Mouse (Mus musculus): ENCODE data around the gene Pik3cb. TPM values are rescaled to one million over a fixed set of nuclear protein-coding genes. Genes with fewer than 3 reads are reported as not detected.

Pik3cb gene
- total RNA-seq, 2 experiments from 2014 or later: 23.3 to 23.9 TPM

DNA sequence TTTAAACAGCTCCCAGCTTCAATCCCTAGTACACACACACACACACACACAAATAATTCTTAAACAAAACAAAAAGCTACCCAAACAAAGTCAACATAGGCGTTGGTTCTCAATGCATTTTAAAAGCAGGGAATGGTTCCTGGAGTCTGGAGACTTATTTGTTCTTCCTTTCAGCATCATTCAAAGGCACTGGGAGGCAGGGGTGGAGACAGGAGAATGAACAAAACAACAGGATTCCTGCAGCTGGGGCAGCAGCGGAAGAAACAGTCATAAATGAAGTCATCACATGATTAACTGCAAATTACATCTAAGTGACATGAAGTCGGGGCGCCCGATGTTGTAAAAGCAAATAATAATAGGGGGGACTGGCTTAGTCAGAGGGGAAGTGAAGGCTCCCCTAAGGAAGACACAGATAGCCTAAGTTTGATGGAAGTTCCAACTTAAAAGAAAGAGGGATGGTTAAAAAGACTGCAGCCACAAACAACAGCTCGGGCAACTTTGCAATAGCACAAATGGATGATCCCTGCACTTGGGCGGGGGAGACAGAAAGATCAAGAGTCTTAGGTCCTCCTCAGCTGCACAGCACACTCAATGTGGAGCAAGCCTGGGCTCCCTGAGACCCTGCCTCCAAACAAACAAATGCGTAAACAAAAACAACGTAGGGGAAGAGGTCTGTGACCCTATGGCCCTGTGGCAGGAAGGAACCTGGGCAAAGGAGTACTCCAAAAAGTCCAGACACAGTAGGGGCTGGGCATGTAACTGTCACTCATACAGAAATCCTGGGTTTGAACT is 12.5 kb upstream of the Pik3cb start:
- DNase-seq (ENCODE audit: low spot score in 2 of 2): no peak
- intact Hi-C loops (cut with DNase I): no loop called here

DNA sequence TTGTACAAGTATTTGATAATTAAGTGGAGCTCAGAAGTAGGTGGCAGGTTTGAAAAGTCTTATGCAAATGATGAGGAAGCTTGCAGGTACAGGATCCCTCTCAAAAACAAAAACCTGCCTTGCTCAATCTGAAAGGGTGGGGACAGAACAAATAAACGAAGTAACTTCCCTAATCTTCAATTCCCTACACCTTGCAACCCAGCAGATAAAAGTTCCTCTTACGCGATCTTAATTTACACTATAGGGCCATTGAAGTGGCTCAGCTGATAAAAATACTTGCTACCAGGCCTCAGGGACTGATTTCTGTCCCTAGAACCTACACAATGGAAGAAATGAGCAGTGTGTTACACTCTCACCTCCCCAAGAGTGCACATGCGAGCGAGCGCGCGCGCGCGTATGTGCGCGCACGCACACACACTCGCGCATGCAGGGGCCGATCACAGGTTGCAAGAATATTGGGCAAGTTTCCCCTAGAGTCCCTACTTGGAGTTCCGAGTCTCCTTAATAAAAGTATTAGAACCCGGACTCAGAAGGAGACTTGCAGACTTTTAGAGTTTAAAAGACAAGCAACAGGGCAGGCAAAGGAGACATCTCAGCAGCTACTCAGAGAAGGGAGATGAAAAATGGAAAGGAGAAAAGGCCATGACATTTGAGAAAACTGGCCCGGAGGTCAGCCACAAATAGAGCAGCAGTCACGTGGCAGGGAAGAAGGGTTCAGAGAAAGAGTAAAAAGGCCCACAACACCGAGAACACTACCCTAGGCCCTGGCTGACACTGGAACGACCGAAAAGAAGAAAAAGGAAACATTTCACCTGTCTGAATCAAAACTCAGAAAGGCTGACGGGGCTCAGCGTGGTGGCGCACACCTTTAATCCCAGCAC is 6.7 kb upstream of the Pik3cb start:
- DNase-seq (ENCODE audit: low spot score in 2 of 2): no peak
- intact Hi-C loops (cut with DNase I): no loop called here

DNA sequence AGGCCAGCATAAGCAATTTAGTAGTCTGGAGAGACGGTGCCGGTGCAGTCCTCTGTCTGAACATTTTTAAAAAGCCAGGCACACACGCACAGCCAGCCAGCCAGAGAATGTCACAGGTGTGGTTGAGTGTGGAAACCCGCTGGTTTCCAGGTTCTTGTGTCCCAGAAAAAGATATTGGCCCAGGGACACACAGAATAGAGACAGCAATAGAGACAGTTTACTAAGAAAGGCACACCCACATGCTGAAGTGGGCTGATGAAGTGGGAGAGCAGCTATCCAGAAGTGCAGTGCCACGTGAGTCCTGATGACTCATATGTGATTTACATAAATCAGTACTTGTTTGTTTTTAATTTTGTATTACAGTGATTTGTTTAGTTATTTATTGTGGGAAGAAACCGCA is 5.3 kb upstream of the Pik3cb start:
- intact Hi-C loops (cut with DNase I): no loop called here
- DNase-seq (ENCODE audit: low spot score in 2 of 2): peak in 1 of 2 experiments; percentile 11

DNA sequence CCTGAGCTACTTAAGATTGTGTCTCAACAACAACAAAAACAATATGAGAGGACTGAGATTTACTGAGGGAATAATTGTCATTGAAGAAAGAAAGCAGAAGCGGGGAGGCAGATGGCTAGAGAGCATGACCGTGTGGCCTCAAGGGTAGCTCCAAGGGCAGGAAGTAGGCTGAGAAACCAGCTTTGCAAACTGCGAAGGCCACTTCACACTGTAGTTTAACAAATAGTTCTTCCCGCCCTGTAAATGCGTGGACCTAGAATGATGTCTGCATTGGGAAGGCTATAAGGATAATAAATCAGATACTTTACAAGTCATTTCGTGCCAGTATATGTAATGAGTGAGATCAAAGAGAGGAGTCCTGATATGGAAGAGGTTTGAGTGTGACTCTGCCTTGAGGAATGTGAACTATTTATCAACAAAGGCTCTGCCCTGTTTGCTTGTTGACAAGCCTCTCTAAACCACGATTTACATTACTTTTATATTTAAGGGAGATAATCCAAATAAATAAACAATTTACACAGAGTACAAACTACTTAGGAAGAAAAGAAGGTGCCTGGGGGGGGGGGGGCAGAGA is 4.1 kb upstream of the Pik3cb start:
- intact Hi-C loops (cut with DNase I): loop anchor here (5.0 kb wide), 1 partner anchor 77 kb away; no protein-coding TSS in a partner anchor
- no peak for DNase-seq (ENCODE audit: low spot score in 2 of 2)

DNA sequence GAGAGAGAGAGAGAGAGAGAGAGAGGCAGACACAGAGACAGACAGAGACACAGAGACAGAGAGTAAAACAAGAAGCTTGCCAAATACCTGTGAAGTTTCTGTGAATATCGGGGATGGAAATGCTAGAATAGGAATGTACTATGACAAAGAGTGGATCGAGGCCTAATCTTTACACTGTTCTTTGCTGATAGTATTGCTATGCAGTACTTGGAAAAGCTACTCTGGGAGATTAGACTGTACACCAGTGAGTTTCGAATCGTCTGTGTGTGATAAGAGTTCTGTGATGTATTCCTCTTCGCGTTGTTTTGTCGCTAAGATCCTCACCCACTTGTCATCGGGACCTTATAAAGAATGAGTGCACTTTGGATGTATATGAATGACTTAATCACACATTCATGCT is 1.2 kb upstream of the Pik3cb start:
- DNase-seq (ENCODE audit: low spot score in 2 of 2): no peak
- intact Hi-C loops (cut with DNase I): loop anchor here (5.0 kb wide), 1 partner anchor 74 kb away; no protein-coding TSS in a partner anchor

DNA sequence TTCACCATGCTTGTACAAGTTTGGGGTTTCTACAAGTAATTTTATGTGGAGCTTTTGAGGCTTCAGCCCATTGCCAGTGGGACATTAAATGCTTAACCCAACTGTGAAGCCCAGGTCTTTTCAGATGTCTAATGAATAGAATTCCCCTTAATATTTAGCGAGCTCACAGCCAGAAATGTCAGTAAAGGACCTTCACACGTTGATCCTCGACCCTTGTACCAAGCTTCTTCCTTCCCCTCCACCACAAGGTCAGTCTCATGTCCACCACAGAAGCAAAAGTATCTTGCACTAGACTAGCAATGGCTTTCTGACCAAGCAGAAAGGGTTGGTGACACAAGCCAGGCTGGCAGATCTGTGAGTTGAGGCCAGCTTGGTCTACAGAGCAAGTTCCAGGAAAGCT is 750 bp upstream of the Pik3cb start:
- no peak for DNase-seq (ENCODE audit: low spot score in 2 of 2)
- intact Hi-C loops (cut with DNase I): loop anchor here (5.0 kb wide), 1 partner anchor 74 kb away; no protein-coding TSS in a partner anchor

DNA sequence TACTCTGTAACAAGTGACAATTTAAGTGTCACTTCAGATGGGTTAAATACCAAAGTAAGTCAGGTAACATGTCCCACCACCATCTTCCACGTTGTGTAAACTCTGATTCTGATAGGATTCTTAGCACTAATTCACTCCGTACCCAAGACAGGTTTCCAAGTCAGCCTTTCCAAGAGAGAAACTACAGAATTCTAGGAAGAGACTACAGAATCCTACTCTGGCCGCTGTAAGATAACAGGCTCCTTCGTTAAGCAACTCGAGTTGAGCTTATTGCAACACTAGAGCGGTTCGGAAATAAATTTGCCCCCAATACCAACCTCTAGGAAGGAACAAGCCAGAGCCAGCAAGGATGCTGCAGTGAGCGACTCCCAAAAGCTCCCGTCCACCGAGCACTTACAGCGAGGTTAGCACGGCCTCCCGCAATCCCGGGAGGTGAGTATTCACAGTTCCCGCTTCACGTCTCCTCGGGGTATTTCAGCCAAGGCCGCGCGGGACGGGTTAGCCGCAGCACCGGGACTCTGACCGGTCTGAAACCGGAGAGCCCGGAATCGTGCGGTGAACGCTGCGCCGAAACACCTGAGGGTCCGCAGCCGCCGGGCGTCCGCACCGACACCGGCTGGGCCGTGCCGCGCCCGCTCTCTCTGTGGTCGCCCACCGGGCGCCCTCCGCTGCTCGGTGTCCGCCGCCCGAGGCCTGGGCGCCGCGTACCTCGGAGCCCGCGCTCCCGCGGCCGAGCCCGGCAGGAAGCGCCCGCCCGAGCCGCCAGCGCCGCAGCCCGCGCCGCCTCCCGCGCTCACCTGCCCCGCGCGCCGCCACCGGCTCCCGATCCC is 1.0 kb downstream of the Pik3cb start:
- intact Hi-C loops (cut with DNase I): loop anchor here (1.0 to 5.0 kb wide), 2 partner anchors 72 to 104 kb away; partner anchors contain the start of gene Cep70
- peak in 1 of 2 experiments; percentile 56 for DNase-seq (ENCODE audit: low spot score in 2 of 2)

DNA sequence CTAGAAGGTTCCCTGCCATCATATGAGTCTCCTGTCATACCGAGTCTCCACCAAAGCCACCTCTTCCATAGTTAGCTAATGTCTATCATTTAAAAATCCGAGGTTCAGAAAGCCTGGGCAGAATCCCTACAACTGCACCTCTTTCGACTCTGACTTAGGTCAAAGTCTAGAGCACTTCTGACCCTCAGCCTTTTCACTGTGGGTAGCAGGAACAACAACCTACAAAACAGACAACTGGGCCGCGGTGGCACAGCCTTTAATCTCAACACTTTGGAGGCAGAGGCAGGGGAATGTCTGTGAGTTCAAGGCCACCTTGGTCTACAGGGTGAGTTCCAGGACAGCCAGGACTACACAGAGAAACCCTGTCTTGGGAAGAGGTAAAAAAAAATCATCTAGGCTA is 3.1 kb downstream of the Pik3cb start:
- intact Hi-C loops (cut with DNase I): no loop called here
- DNase-seq (ENCODE audit: low spot score in 2 of 2): no peak

DNA sequence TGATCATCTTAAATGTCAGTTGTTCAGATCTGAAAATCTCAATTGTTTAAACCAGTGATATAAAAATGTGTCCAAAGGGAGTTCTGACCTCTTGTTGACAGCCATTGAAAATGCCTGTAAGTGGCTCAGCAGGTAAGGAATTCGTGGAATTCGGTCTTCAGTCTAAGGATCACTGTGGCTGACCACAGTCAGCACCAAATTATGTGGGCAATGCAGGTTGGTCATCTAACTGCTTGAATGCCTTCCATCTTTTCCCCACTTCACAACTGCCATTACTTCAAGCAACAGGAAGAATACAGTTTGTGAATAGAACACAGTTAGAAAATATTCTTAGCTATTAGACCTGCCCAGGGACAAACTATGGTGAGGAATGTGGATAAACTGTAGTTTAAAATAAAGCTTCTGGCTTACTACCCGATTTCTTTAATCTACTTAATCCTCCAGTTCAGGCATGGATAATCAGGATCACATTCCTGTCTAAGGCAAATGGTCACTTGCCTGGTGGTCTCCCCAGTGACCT is 8.4 kb downstream of the Pik3cb start:
- intact Hi-C loops (cut with DNase I): no loop called here
- no peak for DNase-seq (ENCODE audit: low spot score in 2 of 2)

DNA sequence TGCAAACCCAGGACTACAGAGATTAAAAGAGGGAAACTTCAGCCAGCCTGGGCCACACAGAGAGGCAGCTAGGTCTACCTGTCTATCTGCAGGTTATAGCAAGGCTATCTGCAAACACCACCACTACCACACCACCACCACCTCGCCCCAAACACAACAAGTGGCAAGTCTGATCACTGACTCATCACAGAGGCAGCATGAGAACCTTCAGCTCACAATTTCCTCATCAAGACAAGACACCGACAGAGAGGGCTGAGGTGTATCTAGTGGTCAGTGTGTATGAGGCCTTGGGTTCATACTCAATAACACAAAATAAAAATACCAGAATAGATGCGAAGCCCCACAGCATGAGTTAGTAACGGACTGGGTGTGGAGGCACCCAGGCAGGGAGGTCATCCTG is 9.3 kb downstream of the Pik3cb start:
- intact Hi-C loops (cut with DNase I): no loop called here

DNA sequence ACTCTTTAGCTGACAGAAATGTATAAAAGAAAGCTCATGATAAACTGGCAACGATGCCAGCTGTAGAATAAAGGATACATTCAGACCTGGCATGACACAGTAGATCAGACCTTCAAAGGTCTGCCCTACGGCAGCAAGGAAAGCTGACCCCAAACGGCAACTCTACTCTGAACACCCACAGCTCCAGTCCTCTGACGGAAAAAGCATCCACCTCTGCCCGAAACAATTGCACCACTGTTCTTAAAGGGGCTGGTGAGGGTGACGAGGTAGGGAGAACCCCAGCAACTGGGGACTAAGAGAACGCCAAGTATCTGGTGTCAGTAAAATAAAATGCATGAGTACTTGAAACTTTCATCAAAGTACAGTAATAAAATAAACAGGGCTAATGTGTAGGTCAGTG is 12.8 kb downstream of the Pik3cb start:
- intact Hi-C loops (cut with DNase I): no loop called here
- no peak for DNase-seq (ENCODE audit: low spot score in 2 of 2)

More for the DNA sequence above, 9.3 kb downstream of the Pik3cb start:
- DNase-seq (ENCODE audit: low spot score in 2 of 2): no peak

DNA sequence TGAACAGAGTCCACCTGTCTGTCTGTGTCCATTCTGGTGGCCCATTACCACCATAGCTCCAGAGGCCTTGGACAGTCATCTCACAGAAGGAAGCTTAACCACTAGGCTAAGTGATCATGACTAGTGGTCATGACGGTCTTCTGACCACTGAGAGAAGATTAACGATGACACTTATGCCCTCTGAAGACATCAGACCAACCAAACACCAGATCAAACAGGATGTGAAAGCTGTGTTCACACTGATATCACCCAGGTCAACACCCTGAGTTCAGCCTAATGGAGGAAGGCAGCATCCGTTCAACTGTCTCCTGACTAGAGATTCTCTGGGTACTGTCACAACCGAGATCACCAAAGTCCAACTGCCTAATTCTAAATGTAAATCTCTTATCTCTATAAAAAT is 17.7 kb downstream of the Pik3cb start:
- intact Hi-C loops (cut with DNase I): no loop called here
- no peak for DNase-seq (ENCODE audit: low spot score in 2 of 2)

DNA sequence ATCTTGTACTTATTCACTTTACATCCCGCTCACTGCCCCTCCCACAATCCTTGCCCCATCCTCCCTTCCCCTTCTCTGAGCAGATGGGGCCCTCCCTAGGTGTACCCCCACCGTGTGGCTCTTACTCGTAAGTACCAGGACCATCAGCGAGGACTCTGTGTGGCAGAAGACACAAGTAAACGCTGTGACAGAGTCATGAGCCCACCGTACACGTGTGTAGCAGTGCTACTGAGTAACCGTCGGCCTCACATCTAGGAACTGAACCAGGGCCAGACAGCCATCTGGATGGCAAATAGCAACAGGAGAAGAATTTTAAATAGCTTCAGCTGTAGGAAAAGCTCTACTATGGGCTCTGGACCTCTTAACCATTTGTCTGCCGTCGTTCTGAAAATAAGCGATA is 28.0 kb downstream of the Pik3cb start:
- no peak for DNase-seq (ENCODE audit: low spot score in 2 of 2)

DNA sequence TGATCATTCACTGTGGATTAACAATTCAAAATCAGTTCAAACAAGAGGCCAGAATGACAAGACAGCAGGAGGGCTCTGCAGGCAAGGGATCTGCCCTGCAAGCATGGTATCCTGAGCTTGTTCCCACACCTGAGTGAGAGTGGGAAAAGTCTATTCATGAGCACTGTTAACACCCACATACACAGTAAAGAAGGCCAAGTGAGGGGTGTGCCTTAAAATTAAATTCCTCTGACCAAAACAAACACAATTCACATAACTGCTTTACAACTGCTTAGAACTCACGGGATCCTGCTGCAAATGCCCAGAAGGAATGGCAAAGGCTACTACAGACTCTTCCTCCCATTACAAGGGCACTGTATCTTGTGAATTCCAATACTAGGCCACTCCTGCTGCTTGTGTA is 29.3 kb downstream of the Pik3cb start:
- intact Hi-C loops (cut with DNase I): no loop called here
- no peak for DNase-seq (ENCODE audit: low spot score in 2 of 2)

More for the DNA sequence above, 28.0 kb downstream of the Pik3cb start:
- intact Hi-C loops (cut with DNase I): no loop called here

DNA sequence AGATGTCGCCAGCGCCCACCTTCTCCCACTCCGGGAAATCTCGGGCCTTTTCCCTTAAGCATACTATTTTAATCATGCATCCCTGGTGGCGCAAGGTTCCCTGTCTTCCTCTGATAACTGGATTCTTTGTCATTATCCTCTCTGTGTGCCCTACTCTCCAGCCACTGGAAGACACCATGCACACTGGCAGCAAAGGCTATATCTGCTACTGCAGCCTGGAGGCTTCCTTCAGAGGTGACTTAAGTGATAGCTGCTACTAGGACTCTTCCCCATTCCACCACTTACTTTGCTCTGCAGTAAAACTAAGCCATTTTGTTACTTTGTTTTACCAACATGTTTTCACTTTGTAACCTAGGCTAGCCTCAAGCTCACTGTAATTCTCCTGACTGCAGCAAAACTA is 30.2 kb downstream of the Pik3cb start:
- no peak for DNase-seq (ENCODE audit: low spot score in 2 of 2)
- intact Hi-C loops (cut with DNase I): no loop called here

DNA sequence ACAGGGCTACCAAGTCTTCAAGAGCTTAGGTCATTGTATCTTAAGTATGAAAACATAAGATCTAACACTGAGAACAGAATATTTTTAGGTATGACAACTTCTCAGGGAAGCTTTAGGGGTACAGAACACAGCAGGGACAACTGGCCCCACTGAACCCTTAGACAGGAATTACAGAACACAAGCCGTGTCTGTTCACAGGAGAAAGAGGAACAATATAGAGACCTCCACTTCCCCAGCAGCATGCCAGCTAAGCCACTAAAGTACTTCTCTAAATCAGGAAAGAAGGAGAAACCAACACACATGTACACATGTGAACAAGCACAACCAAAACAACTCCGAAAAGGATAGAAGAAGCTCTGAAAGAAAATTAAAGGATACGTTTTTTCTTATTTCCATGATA is 30.8 kb downstream of the Pik3cb start:
- DNase-seq (ENCODE audit: low spot score in 2 of 2): no peak
- intact Hi-C loops (cut with DNase I): no loop called here

DNA sequence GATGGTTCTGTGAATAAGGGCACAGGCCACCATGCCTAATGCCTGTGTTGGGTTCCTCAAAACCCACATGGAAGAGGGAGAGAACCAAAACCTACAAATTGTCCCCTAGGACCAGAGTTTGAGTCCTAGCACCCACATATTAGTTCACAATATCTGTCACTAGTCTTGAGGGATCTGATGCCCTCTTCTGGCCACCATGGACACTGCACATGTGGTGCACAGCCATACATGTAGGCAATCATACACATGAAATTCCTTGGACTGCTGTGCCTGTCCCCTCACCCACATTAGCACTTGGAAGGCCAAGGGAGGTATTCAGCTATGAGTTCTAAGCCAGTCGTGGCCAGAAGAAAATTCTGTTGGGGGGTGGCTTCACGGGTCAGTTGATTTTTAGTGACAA is 36.0 kb downstream of the Pik3cb start:
- DNase-seq (ENCODE audit: low spot score in 2 of 2): no peak
- intact Hi-C loops (cut with DNase I): no loop called here

DNA sequence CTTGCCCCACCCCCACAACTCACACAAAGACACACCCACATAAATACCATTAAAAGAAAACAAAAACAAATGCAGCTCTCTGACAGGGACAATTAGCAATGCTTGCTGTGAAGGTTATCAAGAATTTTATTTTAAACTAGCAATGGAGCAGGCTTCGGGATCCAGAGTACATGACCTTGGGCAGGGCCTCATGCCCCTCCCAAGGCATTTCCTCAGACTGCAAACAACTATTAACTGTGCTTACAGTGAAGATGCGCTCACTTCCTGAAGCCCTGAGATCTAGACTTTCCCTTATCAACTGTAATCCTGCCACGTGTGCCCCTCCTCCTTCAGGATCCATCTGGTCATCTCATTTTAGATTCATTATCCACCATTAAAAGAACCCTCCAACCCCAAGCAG is 36.6 kb downstream of the Pik3cb start:
- no peak for DNase-seq (ENCODE audit: low spot score in 2 of 2)

DNA sequence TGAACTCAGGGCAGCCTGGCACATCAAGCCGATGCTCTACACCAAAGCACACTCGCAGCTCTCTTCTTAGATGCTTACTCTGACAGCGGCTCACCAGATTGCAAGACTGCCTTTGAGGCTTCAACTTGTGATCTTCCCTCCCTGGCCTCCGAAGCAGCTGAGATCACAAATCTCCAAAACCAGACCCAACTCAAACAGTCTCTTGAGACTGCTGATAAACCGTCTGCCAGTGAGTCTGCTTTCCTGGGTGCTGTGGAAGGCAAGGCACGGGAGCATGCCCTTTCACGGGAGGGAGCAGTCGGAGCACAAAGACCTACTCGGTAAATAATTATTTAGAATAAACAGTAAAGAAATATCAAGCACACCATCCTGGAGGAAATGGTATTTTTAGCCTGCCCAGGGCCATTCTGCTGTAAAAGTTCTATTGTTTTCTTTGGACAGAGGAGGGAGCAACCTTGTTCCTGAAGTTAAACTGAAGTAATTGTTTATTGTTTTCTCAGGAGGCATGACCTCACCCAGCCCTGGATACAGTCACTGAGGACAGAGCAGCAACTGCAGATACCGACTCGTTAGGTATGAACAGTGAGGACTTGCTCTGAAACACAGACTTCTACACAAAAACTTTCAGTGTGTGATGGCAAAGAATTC is 41.8 kb downstream of the Pik3cb start:
- intact Hi-C loops (cut with DNase I): no loop called here
- DNase-seq (ENCODE audit: low spot score in 2 of 2): no peak

More for the DNA sequence above, 36.6 kb downstream of the Pik3cb start:
- intact Hi-C loops (cut with DNase I): no loop called here

Measured in left cerebral cortex, postnatal 36 days (tissue).